Mouse (Mus musculus): Measurements from ENCODE around the gene Ywhag. TPM values are rescaled to one million over a fixed set of nuclear protein-coding genes. Genes with fewer than 3 reads are reported as not detected.

The Ywhag gene
- polyA plus RNA-seq, 1 experiment from 2014 or later, result 97.4 TPM

- Histone ChIP-seq H3K4me2 (ENCODE audit: low read depth, low read length) (0 out of 2 replicates have a peak overlapping the region, but pooled peaks have one; percentile 17), H3K9ac (ENCODE audit: low read depth, low read length) (no peak overlapping the region), H3K27ac (replicated peaks; ENCODE audit: low read depth, low read length) (peak overlapping the region; percentile 50), H3K4me1 (ENCODE audit: control insufficient read depth, insufficient read depth, low read length) (peaks cover 13% of the 10 kb centered on the region), H3K9me3 (ENCODE audit: control insufficient read depth, low read length) (no peaks in the 10 kb centered on the region), H3K36me3 (ENCODE audit: control insufficient read depth, insufficient read depth, low read length) (no peaks in the 10 kb centered on the region), H3K4me3 (ENCODE audit: low read depth, low read length) (no peak overlapping the region), H3K27me3 (replicated peaks; ENCODE audit: control insufficient read depth, insufficient read depth, low read length) (no peaks in the 10 kb centered on the region)
- WGBS, result 27% methylated on average over 13 of the region's 13 CpGs
- ATAC-seq (ENCODE audit: low read depth), result peak; percentile 80
- DNase-seq (ENCODE audit: low spot score), result peak; percentile 91
Measured at GRCm38 (mm10) chr5:135879449-135880158, 54.8 kb downstream of the Ywhag start.

DNA sequence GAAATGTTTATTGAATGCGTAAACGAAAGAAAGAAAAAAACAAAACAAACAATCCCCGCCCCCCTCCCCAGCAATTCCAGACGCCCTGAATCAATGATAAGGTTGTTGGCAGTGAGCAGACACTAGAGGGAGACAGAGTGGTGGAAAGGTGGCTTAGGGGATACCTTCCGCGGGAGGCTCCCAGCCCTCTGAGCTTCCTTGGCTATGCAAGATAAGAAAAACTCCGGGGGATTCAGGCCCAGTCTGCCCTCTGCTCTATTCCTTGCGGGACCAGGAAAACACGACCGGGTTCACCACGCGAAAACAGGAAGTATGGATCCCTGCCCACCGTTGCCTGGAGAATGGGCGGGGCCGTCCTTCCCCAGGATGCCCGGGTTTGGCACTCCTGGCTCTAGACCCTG lies 56.6 kb downstream of the Ywhag start:
- peak overlapping the region; percentile 71 for H3K4me2 ChIP-seq (ENCODE audit: low read depth, low read length)
- H3K9me3 ChIP-seq (ENCODE audit: control insufficient read depth, low read length), result no peaks in the 10 kb centered on the region
- ATAC-seq (ENCODE audit: low read depth) (peak; percentile 35), DNase-seq (ENCODE audit: low spot score) (peak; percentile 89)
- H3K4me3 ChIP-seq (ENCODE audit: low read depth, low read length), result peak overlapping the region; percentile 41
- no peaks in the 10 kb centered on the region for H3K36me3 ChIP-seq (ENCODE audit: control insufficient read depth, insufficient read depth, low read length)
- peaks cover 13% of the 10 kb centered on the region for H3K4me1 ChIP-seq (ENCODE audit: control insufficient read depth, insufficient read depth, low read length)
- no peak overlapping the region; the same call in 1 of the 2 replicates for H3K27ac ChIP-seq (replicated peaks; ENCODE audit: low read depth, low read length)
- WGBS, result 2% methylated on average over 16 of the region's 16 CpGs
- H3K9ac ChIP-seq (ENCODE audit: low read depth, low read length), result peak overlapping the region; percentile 55
- H3K27me3 ChIP-seq (replicated peaks; ENCODE audit: control insufficient read depth, insufficient read depth, low read length), result no peaks in the 10 kb centered on the region

DNA sequence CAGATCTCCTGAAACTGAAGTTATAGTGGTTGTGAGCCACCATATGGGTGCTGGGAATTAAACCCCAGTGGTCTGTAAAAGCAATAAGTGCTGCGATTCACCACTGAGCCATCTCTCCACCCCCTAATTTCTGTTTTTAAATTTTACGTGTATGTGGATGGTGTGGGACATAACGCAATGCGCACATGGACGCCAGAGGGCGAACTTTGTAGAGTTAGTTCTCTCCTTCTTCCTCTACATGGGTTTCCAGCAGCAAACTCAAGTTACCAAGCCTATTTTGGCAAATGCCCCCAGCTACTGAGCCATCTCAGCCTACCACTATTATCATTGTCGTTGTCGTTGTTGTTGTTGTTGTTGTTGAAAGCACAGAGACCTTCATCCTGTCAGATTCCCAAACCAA lies 57.2 kb downstream of the Ywhag start:
- no peaks in the 10 kb centered on the region for H3K36me3 ChIP-seq (ENCODE audit: control insufficient read depth, insufficient read depth, low read length)
- ATAC-seq (ENCODE audit: low read depth) (peak; percentile 31), DNase-seq (ENCODE audit: low spot score) (peak; percentile 76)
- peaks cover 13% of the 10 kb centered on the region for H3K4me1 ChIP-seq (ENCODE audit: control insufficient read depth, insufficient read depth, low read length)
- 13% methylated on average over 8 of the region's 8 CpGs for WGBS
- H3K4me2 ChIP-seq (ENCODE audit: low read depth, low read length), result peak overlapping the region; percentile 71
- H3K4me3 ChIP-seq (ENCODE audit: low read depth, low read length), result peak overlapping the region; percentile 41
- no peak overlapping the region for H3K27ac ChIP-seq (replicated peaks; ENCODE audit: low read depth, low read length)
- H3K9me3 ChIP-seq (ENCODE audit: control insufficient read depth, low read length), result no peaks in the 10 kb centered on the region
- H3K27me3 ChIP-seq (replicated peaks; ENCODE audit: control insufficient read depth, insufficient read depth, low read length), result no peaks in the 10 kb centered on the region; the same call in 1 of the 2 replicates
- peak overlapping the region; percentile 55 for H3K9ac ChIP-seq (ENCODE audit: low read depth, low read length)

DNA sequence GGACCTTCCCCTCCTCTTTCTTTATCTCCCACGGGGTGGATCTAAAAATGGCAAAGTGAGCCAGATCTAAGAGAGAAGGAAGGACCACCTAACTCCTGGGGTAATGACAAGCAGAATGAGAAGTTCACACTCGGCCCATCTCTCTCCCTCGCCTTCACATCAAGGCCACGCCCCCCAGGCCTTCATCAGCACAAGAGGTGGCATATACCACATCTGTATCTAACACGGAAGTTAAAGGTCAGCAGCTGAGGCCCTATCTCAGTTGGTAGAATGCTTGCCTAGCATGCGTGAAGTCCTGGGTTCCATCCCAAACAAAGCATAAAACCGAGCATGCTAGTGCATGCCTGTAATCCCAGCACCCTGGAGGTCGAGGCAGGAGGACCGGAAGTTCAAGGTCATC lies 60.7 kb downstream of the Ywhag start:
- no peak overlapping the region for H3K27ac ChIP-seq (replicated peaks; ENCODE audit: low read depth, low read length)
- H3K9ac ChIP-seq (ENCODE audit: low read depth, low read length), result no peak overlapping the region
- no peak overlapping the region for H3K4me2 ChIP-seq (ENCODE audit: low read depth, low read length)
- peaks cover 26% of the 10 kb centered on the region for H3K27me3 ChIP-seq (replicated peaks; ENCODE audit: control insufficient read depth, insufficient read depth, low read length)
- H3K36me3 ChIP-seq (ENCODE audit: control insufficient read depth, insufficient read depth, low read length), result no peaks in the 10 kb centered on the region
- H3K4me3 ChIP-seq (ENCODE audit: low read depth, low read length), result no peak overlapping the region
- no peaks in the 10 kb centered on the region for H3K9me3 ChIP-seq (ENCODE audit: control insufficient read depth, low read length)
- ATAC-seq (ENCODE audit: low read depth) (no peak), DNase-seq (ENCODE audit: low spot score) (no peak)
- WGBS, result 66% methylated on average over 9 of the region's 9 CpGs
- peaks cover 4% of the 10 kb centered on the region; the same call in 1 of the 2 replicates for H3K4me1 ChIP-seq (ENCODE audit: control insufficient read depth, insufficient read depth, low read length)

DNA sequence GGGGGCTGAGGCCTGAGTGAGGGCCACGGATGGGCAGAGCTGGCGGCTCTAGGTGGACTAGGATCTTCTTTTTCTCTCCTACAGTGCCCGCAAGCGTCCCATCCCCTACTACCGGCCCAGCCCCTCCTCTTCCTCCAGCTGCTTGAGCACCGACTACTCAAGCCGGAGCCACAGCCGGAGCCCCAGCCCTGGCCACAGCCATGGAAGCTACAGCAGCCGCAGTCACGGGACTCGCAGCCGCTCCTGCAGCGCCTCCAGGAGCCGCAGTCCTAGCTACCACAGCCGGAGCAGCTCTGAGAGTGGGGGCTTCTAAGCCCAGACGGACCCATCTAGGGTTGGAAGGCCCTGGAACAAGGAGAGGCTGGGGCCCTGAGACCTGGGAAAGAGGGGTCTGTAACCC lies 61.4 kb downstream of the Ywhag start:
- H3K27me3 ChIP-seq (replicated peaks; ENCODE audit: control insufficient read depth, insufficient read depth, low read length), result peaks cover 34% of the 10 kb centered on the region
- no peak overlapping the region for H3K27ac ChIP-seq (replicated peaks; ENCODE audit: low read depth, low read length)
- no peak overlapping the region for H3K4me3 ChIP-seq (ENCODE audit: low read depth, low read length)
- DNase-seq (ENCODE audit: low spot score), result no peak
- peaks cover 4% of the 10 kb centered on the region; the same call in 1 of the 2 replicates for H3K4me1 ChIP-seq (ENCODE audit: control insufficient read depth, insufficient read depth, low read length)
- H3K9ac ChIP-seq (ENCODE audit: low read depth, low read length), result peak overlapping the region; percentile 35; the same call in 1 of the 2 replicates
- H3K36me3 ChIP-seq (ENCODE audit: control insufficient read depth, insufficient read depth, low read length), result no peaks in the 10 kb centered on the region
- ATAC-seq (ENCODE audit: low read depth), result no peak
- no peaks in the 10 kb centered on the region for H3K9me3 ChIP-seq (ENCODE audit: control insufficient read depth, low read length)
- H3K4me2 ChIP-seq (ENCODE audit: low read depth, low read length), result peak overlapping the region; percentile 36
- 17% methylated on average over 14 of the region's 16 CpGs for WGBS

GRCm38 (mm10) chr5:135870505-135870904 lies 63.9 kb downstream of the Ywhag start:
- DNase-seq (ENCODE audit: low spot score) (no peak), ATAC-seq (ENCODE audit: low read depth) (no peak)
- H3K4me3 ChIP-seq (ENCODE audit: low read depth, low read length), result no peak overlapping the region
- H3K27me3 ChIP-seq (replicated peaks; ENCODE audit: control insufficient read depth, insufficient read depth, low read length), result peaks cover 53% of the 10 kb centered on the region
- no peak overlapping the region for H3K9ac ChIP-seq (ENCODE audit: low read depth, low read length)
- H3K4me2 ChIP-seq (ENCODE audit: low read depth, low read length), result no peak overlapping the region
- no peak overlapping the region for H3K27ac ChIP-seq (replicated peaks; ENCODE audit: low read depth, low read length)
- H3K9me3 ChIP-seq (ENCODE audit: control insufficient read depth, low read length), result no peaks in the 10 kb centered on the region
- no peaks in the 10 kb centered on the region for H3K36me3 ChIP-seq (ENCODE audit: control insufficient read depth, insufficient read depth, low read length)
- 81% methylated on average over 5 of the region's 5 CpGs for WGBS
- 0 out of 2 replicates have a peak, but pooled peaks cover 3% of the 10 kb centered on the region for H3K4me1 ChIP-seq (ENCODE audit: control insufficient read depth, insufficient read depth, low read length)

DNA sequence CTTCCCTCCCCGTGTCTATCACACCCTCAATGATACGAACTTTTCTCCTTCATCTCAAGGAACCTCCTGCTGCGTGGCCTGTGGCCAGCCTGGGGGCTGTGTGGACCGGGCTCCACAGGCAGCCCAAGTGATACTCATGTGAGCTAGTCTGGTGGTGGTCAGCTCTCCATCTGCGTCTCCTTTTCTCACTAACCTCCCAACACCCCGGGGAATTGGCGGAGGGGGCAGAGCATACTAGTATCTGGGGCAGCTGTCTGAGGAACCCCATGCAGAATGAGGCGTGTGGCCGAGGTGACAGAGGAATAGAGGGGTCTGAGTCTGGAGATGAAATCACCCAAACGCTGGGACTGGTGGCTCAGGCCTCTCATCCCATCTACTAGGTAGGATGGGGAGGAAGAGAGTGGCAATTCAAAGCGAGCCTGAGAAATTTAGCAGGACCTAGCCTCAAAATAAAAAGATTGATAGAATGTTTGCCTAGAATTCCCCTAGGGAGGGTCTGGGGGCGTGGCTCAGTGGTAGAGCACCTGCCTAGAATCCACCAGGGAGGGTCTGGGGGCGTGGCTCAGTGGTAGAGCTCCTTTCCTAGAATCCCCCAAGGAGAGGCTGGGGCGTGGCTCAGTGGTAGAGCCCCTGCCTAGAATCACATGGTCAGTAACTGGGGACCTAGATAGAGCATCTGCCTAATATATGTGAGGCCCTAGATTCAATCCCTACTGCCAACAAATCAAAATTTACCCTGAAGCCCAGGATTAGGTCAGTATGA lies 64.6 kb downstream of the Ywhag start:
- no peak for DNase-seq (ENCODE audit: low spot score)
- no peak for ATAC-seq (ENCODE audit: low read depth)
- Histone ChIP-seq H3K9ac (ENCODE audit: low read depth, low read length) (no peak overlapping the region), H3K27ac (replicated peaks; ENCODE audit: low read depth, low read length) (no peak overlapping the region), H3K27me3 (replicated peaks; ENCODE audit: control insufficient read depth, insufficient read depth, low read length) (peaks cover 59% of the 10 kb centered on the region), H3K36me3 (ENCODE audit: control insufficient read depth, insufficient read depth, low read length) (no peaks in the 10 kb centered on the region), H3K9me3 (ENCODE audit: control insufficient read depth, low read length) (no peaks in the 10 kb centered on the region), H3K4me3 (ENCODE audit: low read depth, low read length) (no peak overlapping the region), H3K4me1 (ENCODE audit: control insufficient read depth, insufficient read depth, low read length) (0 out of 2 replicates have a peak, but pooled peaks cover 3% of the 10 kb centered on the region), H3K4me2 (ENCODE audit: low read depth, low read length) (no peak overlapping the region)
- whole genome bisulfite sequencing, result 66% methylated on average over 14 of the region's 14 CpGs

DNA sequence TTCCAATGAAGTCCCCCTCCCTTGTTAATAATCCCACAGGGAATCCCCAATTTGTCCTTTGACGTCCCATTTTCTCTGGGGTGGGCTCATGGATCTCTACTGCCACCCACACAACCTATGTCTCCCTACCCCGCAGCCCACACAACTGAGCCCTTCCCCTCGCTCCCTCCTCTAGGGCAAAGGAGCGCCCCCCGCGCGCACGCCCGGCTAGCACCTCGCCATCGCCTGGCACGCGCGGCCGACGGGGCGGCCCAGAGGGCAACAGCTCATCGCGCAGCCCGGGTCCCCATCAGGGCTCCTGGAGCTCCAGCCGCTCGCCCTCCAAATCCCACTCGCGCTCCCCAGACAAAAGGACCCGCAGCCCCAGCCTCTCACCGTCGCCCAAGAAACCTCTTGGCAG lies 65.8 kb downstream of the Ywhag start:
- H3K4me1 ChIP-seq (ENCODE audit: control insufficient read depth, insufficient read depth, low read length), result 0 out of 2 replicates have a peak, but pooled peaks cover 3% of the 10 kb centered on the region
- DNase-seq (ENCODE audit: low spot score), result no peak

More for the DNA sequence above, 65.8 kb downstream of the Ywhag start:
- 0 out of 2 replicates have a peak overlapping the region, but pooled peaks have one; percentile 0 for H3K9ac ChIP-seq (ENCODE audit: low read depth, low read length)
- H3K4me2 ChIP-seq (ENCODE audit: low read depth, low read length), result peak overlapping the region; percentile 94
- no peaks in the 10 kb centered on the region for H3K36me3 ChIP-seq (ENCODE audit: control insufficient read depth, insufficient read depth, low read length)
- peaks cover 60% of the 10 kb centered on the region for H3K27me3 ChIP-seq (replicated peaks; ENCODE audit: control insufficient read depth, insufficient read depth, low read length)
- WGBS, result 3% methylated on average over 27 of the region's 27 CpGs
- peak overlapping the region; percentile 53 for H3K4me3 ChIP-seq (ENCODE audit: low read depth, low read length)
- no peaks in the 10 kb centered on the region for H3K9me3 ChIP-seq (ENCODE audit: control insufficient read depth, low read length)
- no peak overlapping the region for H3K27ac ChIP-seq (replicated peaks; ENCODE audit: low read depth, low read length)
- ATAC-seq (ENCODE audit: low read depth), result no peak
